Mouse (Mus musculus) CH12.LX (cell line): ENCODE measurements at regions not wholly inside any gene's neighbourhood (a gene's known extent, or its start where the extent isn't known, plus 50 kb on each side); places are given as distances from the start of the nearest gene placed in this dataset.

Experiments
- DNase-seq: peaks from one replicate; pipeline ENCODE4 v3.0.0-alpha.2; 2013; ENCODE audit errors: extremely low read depth
- H3K27ac ChIP-seq: 2 replicates; pipeline ENCODE4 v1.5.1; 2012; ENCODE audit warnings: low read depth, mild to moderate bottlenecking, control low read depth, moderate library complexity; ENCODE audit not compliant: insufficient read depth
- H3K27me3 ChIP-seq: replicated peaks from 2 replicates; pipeline ENCODE3; 2012; ENCODE audit warnings: inconsistent platforms
- H3K36me3 ChIP-seq, 2 experiments: replicated peaks in 1 of 2; 2 replicates each; pipeline versions ENCODE3 to v1.6.1; 2012; ENCODE audit warnings: inconsistent platforms in 1 of 2, low read length in 1 of 2, mild to moderate bottlenecking in 1 of 2, mixed read lengths in 1 of 2, moderate library complexity in 1 of 2; ENCODE audit not compliant: control insufficient read depth in 1 of 2, insufficient read depth in 1 of 2
- H3K4me1 ChIP-seq, 2 experiments: 2 replicates each; pipeline ENCODE4 v1.6.1; 2012; ENCODE audit warnings: inconsistent platforms in 1 of 2, moderate library complexity in 1 of 2; ENCODE audit not compliant: insufficient read depth in 2 of 2, control insufficient read depth in 1 of 2
- H3K4me2 ChIP-seq: 2 replicates; pipeline ENCODE4 v1.6.1; 2012; ENCODE audit warnings: low read depth, mild to moderate bottlenecking, control low read depth; ENCODE audit not compliant: poor library complexity, insufficient read depth, severe bottlenecking
- H3K4me3 ChIP-seq, 3 experiments: fragments of 150-350 bp in 1 of 3; sonication (generic) in 1 of 3; replicated peaks in 1 of 3; 2 replicates each; pipeline versions ENCODE3 to v1.5.1; 2011 to 2012; ENCODE audit warnings: low read depth in 2 of 3, low read length in 2 of 3, mild to moderate bottlenecking in 2 of 3, moderate library complexity in 2 of 3, control low read depth in 1 of 3, improper control_type of control experiment in 1 of 3, inconsistent platforms in 1 of 3, mixed read lengths in 1 of 3; ENCODE audit not compliant: poor library complexity in 1 of 3
- H3K79me2 ChIP-seq: replicated peaks from 2 replicates; pipeline ENCODE4 v1.6.1; 2012; ENCODE audit warnings: mild to moderate bottlenecking, moderate library complexity; ENCODE audit not compliant: control insufficient read depth, poor library complexity, insufficient read depth, severe bottlenecking; ENCODE audit errors: extremely low read depth
- H3K9ac ChIP-seq: 2 replicates; pipeline ENCODE4 v1.6.1; 2012; ENCODE audit warnings: low read depth, mild to moderate bottlenecking, control low read depth, moderate library complexity; ENCODE audit not compliant: insufficient read depth
- H3K9me3 ChIP-seq: replicated peaks from 2 replicates; pipeline ENCODE3; 2012; ENCODE audit warnings: low read length, inconsistent platforms, mixed read lengths
- BHLHE40 ChIP-seq: IDR thresholded peaks from 2 replicates; pipeline ENCODE4 v1.6.1; 2011; ENCODE audit warnings: mild to moderate bottlenecking, low read depth, low read length, improper control_type of control experiment
- CHD1 ChIP-seq: IDR thresholded peaks from 2 replicates; pipeline ENCODE4 v1.6.1; 2012; ENCODE audit warnings: low read depth, low read length, improper control_type of control experiment, inconsistent platforms
- CHD2 ChIP-seq: IDR thresholded peaks from 2 replicates; pipeline ENCODE4 v1.6.1; 2011; ENCODE audit warnings: low read length, improper control_type of control experiment
- CTCF ChIP-seq, 2 experiments: IDR thresholded peaks in 1 of 2; conservative IDR thresholded peaks in 1 of 2; 2 replicates each; pipeline ENCODE4 v1.5.1; 2011 to 2012; ENCODE audit warnings: low read depth in 2 of 2, low read length in 2 of 2, improper control_type of control experiment in 1 of 2, inconsistent platforms in 1 of 2, mild to moderate bottlenecking in 1 of 2, moderate library complexity in 1 of 2
- E2F4 ChIP-seq: IDR thresholded peaks from 2 replicates; pipeline ENCODE4 v1.6.1; 2011; ENCODE audit warnings: low read depth, low read length, improper control_type of control experiment; ENCODE audit not compliant: insufficient replicate concordance
- ETS1 ChIP-seq: conservative IDR thresholded peaks from 2 replicates; pipeline ENCODE4 v1.6.1; 2012; ENCODE audit warnings: low read depth, mild to moderate bottlenecking, inconsistent platforms, low read length, improper control_type of control experiment, moderate library complexity
- JUN ChIP-seq: IDR thresholded peaks from 2 replicates; pipeline ENCODE4 v1.6.1; 2011; ENCODE audit warnings: low read depth, mild to moderate bottlenecking, low read length, improper control_type of control experiment, moderate library complexity; ENCODE audit not compliant: insufficient read depth
- MEF2A ChIP-seq: IDR thresholded peaks from 2 replicates; pipeline ENCODE4 v1.6.1; 2014; ENCODE audit warnings: low read depth, mild to moderate bottlenecking, inconsistent platforms, low read length, improper control_type of control experiment, borderline replicate concordance
- MXI1 ChIP-seq: IDR thresholded peaks from 2 replicates; pipeline ENCODE4 v1.6.1; 2011; ENCODE audit warnings: mild to moderate bottlenecking, low read depth, low read length, improper control_type of control experiment
- RAD21 ChIP-seq: IDR thresholded peaks from 2 replicates; pipeline ENCODE4 v1.6.1; 2011; ENCODE audit warnings: low read depth, mild to moderate bottlenecking, low read length, improper control_type of control experiment, moderate library complexity
- SIN3A ChIP-seq: IDR thresholded peaks from 2 replicates; pipeline ENCODE4 v1.6.1; 2012; ENCODE audit warnings: low read length, improper control_type of control experiment, inconsistent platforms
- SMC3 ChIP-seq: IDR thresholded peaks from 2 replicates; pipeline ENCODE4 v1.6.1; 2011; ENCODE audit warnings: low read depth, low read length, improper control_type of control experiment
- TBP ChIP-seq: conservative IDR thresholded peaks from 2 replicates; pipeline ENCODE4 v1.6.1; 2011; ENCODE audit warnings: low read depth, low read length, improper control_type of control experiment
- TCF12 ChIP-seq: IDR thresholded peaks from 2 replicates; pipeline ENCODE4 v1.6.1; 2014; ENCODE audit warnings: low read depth, mild to moderate bottlenecking, inconsistent platforms, low read length, improper control_type of control experiment
- USF1 ChIP-seq: IDR thresholded peaks from 2 replicates; pipeline ENCODE4 v1.6.1; 2014; ENCODE audit warnings: low read depth, mild to moderate bottlenecking, inconsistent platforms, low read length, improper control_type of control experiment
- ZC3H11A ChIP-seq: IDR thresholded peaks from 2 replicates; pipeline ENCODE4 v1.6.1; 2012; ENCODE audit warnings: low read depth, mild to moderate bottlenecking, inconsistent platforms, low read length, improper control_type of control experiment
- ZMIZ1 ChIP-seq: IDR thresholded peaks from 2 replicates; pipeline ENCODE4 v1.6.1; 2012; ENCODE audit warnings: low read depth, mild to moderate bottlenecking, inconsistent platforms, low read length, improper control_type of control experiment
- ZNF384 ChIP-seq: IDR thresholded peaks from 2 replicates; pipeline ENCODE4 v1.6.1; 2012; ENCODE audit warnings: low read depth, low read length, improper control_type of control experiment, inconsistent platforms
- dilution Hi-C: fragments of 300-500 bp; cut with MboI; formaldehyde crosslinking; loops from 2 replicates; pipeline ENCODE4 v1.14.3; 2020; ENCODE audit warnings: low sequenced_read_pairs; ENCODE audit not compliant: extremely low pct_unique_long_range_greater_than_20kb, extremely low pct_ligation_motif_present
- in situ Hi-C: fragments of 300-500 bp; cut with MboI; formaldehyde crosslinking; loops from 3 replicates; pipeline ENCODE4 v1.14.3; 2019; ENCODE audit warnings: low sequenced_read_pairs, low pct_ligation_motif_present, low pct_unique_long_range_greater_than_20kb, mixed read lengths

GRCm38 (mm10) chr1:35730309-35730708, 337.9 kb upstream of the Hs6st1 start:
- Histone ChIP-seq H3K27me3 (no peaks in the 10 kb centered on the region), H3K9me3 (no peaks in the 10 kb centered on the region), H3K4me2 (no peak overlapping the region), H3K4me1 (no peaks in the 10 kb centered on the region), H3K9ac (no peak overlapping the region), H3K27ac (no peak overlapping the region), H3K36me3 (no peaks in the 10 kb centered on the region), H3K79me2 (no peaks in the 10 kb centered on the region)
- in situ Hi-C loops = no loop called here
- no peak for DNase-seq
- no peak for TF ChIP-seq MXI1
- TF ChIP-seq ZC3H11A = no peak
- TF ChIP-seq SIN3A = no peak
- no peak for TF ChIP-seq ZMIZ1
- no peak for TF ChIP-seq USF1
- no peak for TF ChIP-seq RAD21
- TF ChIP-seq ETS1 = no peak
- no peak for TF ChIP-seq CHD2
- no peak for TF ChIP-seq TBP
- no peak for TF ChIP-seq JUN
- TF ChIP-seq ZNF384 = no peak
- no peak for TF ChIP-seq TCF12
- TF ChIP-seq E2F4 = no peak
- TF ChIP-seq, all 38 proteins: peak for 0
- no peak overlapping the region for H3K4me3 ChIP-seq
- dilution Hi-C loops = no loop called here

DNA sequence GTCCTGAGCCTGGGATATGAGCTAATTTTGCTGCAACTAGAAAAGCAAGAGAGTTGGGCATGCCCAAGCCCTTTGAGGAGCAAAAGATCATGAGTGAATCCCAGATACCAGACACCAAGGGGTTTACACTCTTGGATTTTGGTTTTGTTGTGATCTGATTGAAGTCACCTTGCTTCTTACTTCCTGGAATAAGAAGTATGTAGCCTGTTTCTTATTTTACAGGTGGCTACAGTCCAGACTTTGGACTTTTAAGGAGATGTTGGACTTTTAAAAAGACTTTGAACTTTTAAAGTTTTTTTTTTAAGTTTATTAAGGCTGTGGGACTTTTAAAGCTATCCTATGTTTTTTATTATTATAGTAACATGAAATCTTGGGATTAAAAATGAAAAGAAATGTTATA, 332.0 kb upstream of the Hs6st1 start:
- Histone ChIP-seq H3K27ac (no peak overlapping the region), H3K4me1 (no peaks in the 10 kb centered on the region), H3K27me3 (no peaks in the 10 kb centered on the region), H3K36me3 (no peaks in the 10 kb centered on the region)
- in situ Hi-C loops = no loop called here
- no peak for DNase-seq
- dilution Hi-C loops = no loop called here
- no peak for TF ChIP-seq CTCF (conservative IDR thresholded peaks at IDR 0.05 in 1 of 2, IDR thresholded peaks at IDR 0.05 in 1 of 2; ENCODE audit: low read depth in 2 of 2, low read length in 2 of 2)
- no peak for TF ChIP-seq ETS1
- TF ChIP-seq SMC3 = no peak
- TF ChIP-seq BHLHE40 = no peak
- TF ChIP-seq MEF2A = no peak
- TF ChIP-seq, all 38 proteins: peak for 0
- Histone ChIP-seq H3K4me3 (no peak overlapping the region), H3K4me2 (no peak overlapping the region), H3K79me2 (no peaks in the 10 kb centered on the region), H3K9me3 (peaks cover 2% of the 10 kb centered on the region), H3K9ac (no peak overlapping the region)

- in situ Hi-C loops = no loop called here
- no peaks in the 10 kb centered on the region for H3K9me3 ChIP-seq
- H3K4me3 ChIP-seq = no peak overlapping the region
- TF ChIP-seq BHLHE40 = no peak
- no peak for TF ChIP-seq TBP
- no peak for TF ChIP-seq ZMIZ1
- no peak for TF ChIP-seq CHD1
- TF ChIP-seq ETS1 = no peak
- no peak for TF ChIP-seq USF1
- TF ChIP-seq, all 38 proteins: peak for 0
- no peak for DNase-seq
- dilution Hi-C loops = no loop called here
- Histone ChIP-seq H3K4me1 (no peaks in the 10 kb centered on the region), H3K79me2 (no peaks in the 10 kb centered on the region), H3K36me3 (no peaks in the 10 kb centered on the region), H3K27ac (no peak overlapping the region), H3K4me2 (no peak overlapping the region), H3K27me3 (no peaks in the 10 kb centered on the region), H3K9ac (no peak overlapping the region)
These were observed 318.6 kb upstream of the Hs6st1 start for GRCm38 (mm10) chr1:35749603-35750002.
